Mouse (Mus musculus): Measurements from ENCODE around the gene Chga. TPM values are rescaled to one million over a fixed set of nuclear protein-coding genes. Genes with fewer than 3 reads are reported as not detected.

The Chga gene
- total RNA-seq, 1 experiment from 2014 or later, result not detected

DNA sequence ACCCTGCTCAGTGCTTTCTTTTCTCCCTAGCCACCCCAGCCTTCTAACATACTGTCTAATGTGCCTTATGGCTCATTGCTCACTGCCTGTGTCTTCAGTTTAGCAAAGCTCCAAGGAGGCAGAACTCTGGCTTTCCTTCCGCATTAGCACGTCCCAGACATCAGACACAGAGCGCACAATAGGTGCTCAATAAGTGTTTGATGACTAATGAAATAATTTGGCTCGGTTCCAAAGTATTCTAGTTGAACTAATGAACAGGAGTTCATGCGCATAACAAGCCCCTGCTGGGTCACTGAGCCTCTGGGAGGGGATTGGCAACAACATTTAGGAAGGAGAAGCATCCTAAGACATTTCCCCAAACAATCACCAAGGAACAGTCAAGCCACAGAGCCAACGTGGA lies 2.8 kb upstream of the Chga start:
- no peak for ATAC-seq (ENCODE audit: extremely low read depth, insufficient number of reproducible peaks, low FRiP score, poor library complexity, severe bottlenecking)

DNA sequence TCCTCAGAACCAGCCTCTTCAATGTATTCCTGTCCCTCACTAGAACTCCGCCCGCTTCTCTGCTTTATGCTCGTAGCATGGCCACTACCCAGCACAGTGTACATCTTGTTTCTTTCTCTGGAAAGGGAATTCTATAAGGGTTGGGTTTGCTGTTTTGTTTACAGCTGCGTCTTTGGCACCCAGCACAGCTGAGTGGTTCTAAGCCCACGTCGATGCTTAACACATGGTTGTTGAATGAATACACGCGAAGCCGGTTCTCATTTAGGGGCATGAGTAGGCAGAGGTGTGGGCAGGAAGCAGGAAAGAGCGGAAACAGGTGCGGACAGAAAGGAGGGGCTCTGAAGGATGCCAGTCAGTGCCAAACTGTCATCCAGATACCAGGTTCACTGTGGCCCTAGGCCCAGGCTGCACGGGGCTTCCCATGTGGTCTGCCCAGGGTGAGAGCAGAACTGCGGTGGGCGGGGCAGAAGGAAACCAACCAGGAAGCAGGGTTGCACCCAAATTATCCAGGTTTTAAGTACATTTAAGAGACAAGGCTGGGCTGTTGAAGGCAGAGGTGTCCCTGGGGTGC lies 979 bp upstream of the Chga start:
- ATAC-seq (ENCODE audit: extremely low read depth, insufficient number of reproducible peaks, low FRiP score, poor library complexity, severe bottlenecking), result no peak

DNA sequence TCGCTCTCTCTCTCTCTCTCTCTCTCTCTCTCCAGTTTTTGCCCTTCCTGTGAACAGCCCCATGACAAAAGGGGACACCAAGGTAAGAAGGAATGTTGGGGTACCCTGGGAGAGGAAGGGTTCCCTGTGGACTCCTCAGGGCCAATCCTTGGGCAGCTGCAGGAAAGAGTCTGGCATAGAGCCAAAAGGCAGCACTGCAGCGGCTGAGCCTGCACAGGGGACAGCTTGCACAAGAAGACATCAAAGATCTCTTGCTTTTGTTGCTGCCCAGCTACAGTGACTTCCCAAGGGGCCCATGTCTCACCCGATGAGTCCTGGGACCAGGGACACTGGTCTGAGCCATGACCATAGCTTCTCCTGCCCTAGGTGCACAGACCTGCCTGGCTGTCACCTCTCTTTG lies 1.1 kb downstream of the Chga start:
- no peak for ATAC-seq (ENCODE audit: extremely low read depth, insufficient number of reproducible peaks, low FRiP score, poor library complexity, severe bottlenecking)

DNA sequence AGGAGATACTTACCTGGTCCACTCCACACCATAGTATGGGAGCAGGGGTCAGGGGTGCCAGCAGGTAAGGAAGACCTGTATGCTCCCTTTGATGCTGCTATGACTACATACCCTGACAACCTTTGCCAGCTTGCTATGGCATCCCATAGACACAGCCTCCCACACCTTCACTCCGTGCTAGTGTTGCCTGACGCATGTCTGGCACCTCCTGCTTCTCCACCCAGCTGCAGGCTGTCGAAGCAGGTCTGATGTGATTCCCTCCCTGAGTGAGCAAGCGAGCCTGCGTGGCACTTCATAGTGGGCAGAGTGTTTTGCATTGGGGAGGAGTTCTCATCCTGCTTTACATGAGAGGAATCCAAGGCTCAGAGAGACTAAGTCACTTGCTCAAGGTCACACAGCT lies 2.6 kb downstream of the Chga start:
- ATAC-seq (ENCODE audit: extremely low read depth, insufficient number of reproducible peaks, low FRiP score, poor library complexity, severe bottlenecking), result no peak

DNA sequence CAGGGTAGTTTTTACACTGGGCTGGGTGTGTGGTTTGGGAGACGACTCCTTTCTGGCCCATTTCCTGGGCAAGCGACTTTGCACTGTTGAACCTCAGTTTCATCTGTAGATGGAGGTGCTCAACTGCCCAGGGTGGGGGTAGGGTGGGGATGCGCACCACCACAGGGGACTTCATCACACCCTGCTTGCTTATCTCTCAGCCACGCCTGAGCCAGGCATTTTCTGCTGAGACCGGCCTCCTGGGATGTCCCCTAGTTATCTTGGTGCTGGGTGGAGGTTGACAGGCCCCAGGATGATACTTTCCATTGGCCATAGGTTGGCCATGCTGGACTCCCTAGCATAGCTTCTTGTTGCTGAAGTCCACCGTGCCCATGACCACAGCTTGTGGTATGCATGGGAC lies 10.3 kb downstream of the Chga start:
- ATAC-seq (ENCODE audit: extremely low read depth, insufficient number of reproducible peaks, low FRiP score, poor library complexity, severe bottlenecking), result no peak

DNA sequence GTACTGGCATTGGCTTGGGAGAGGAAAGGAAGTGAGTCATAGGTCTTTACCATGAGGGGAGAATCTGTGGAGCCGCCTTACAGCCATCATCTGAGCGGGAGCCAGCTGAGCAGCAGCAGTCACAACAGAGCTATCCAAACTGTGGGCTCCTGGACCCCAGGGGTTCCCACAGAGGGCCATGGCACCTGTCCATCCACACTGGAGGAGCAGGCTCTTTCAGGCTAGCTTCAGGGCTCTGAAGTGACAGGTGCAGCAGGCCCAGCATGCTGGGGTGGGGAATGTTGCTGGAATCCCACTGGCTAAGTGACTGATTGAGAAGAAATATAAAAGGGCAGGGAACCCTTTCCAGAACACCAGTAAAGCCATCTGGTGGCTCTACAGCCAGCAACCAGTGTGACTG lies 12.2 kb downstream of the Chga start:
- ATAC-seq (ENCODE audit: extremely low read depth, insufficient number of reproducible peaks, low FRiP score, poor library complexity, severe bottlenecking), result no peak

GRCm38 (mm10) chr12:102568219-102568618 lies 13.4 kb downstream of the Chga start:
- ATAC-seq (ENCODE audit: extremely low read depth, insufficient number of reproducible peaks, low FRiP score, poor library complexity, severe bottlenecking), result no peak

GRCm38 (mm10) chr12:102570111-102570510 lies 15.3 kb downstream of the Chga start:
- ATAC-seq (ENCODE audit: extremely low read depth, insufficient number of reproducible peaks, low FRiP score, poor library complexity, severe bottlenecking), result no peak

- no peak for ATAC-seq (ENCODE audit: extremely low read depth, insufficient number of reproducible peaks, low FRiP score, poor library complexity, severe bottlenecking)
These were observed 16.0 kb downstream of the Chga start for GRCm38 (mm10) chr12:102570734-102571133.

- ATAC-seq (ENCODE audit: extremely low read depth, insufficient number of reproducible peaks, low FRiP score, poor library complexity, severe bottlenecking), result no peak
These were observed 16.9 kb downstream of the Chga start for GRCm38 (mm10) chr12:102571666-102572065.

DNA sequence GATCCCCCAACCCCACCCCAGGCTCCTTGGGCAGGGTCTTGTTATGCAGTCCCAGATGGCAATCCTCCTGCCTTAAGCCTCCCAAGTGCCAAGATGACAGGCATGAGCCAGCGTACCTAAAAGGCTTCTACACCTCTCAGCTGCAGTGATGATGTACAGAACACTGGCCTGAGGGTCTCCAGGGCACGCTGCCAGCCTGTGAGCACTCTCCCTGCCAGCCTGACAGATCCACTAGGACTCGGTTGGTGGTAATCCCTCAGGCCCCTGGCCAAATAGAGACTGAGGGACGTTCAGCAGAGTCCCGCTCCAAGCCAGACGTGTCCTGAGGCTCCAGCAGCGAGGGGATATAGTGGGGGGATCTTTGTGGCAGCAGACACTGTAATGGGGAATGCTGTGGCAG lies 18.3 kb downstream of the Chga start:
- no peak for ATAC-seq (ENCODE audit: extremely low read depth, insufficient number of reproducible peaks, low FRiP score, poor library complexity, severe bottlenecking)

DNA sequence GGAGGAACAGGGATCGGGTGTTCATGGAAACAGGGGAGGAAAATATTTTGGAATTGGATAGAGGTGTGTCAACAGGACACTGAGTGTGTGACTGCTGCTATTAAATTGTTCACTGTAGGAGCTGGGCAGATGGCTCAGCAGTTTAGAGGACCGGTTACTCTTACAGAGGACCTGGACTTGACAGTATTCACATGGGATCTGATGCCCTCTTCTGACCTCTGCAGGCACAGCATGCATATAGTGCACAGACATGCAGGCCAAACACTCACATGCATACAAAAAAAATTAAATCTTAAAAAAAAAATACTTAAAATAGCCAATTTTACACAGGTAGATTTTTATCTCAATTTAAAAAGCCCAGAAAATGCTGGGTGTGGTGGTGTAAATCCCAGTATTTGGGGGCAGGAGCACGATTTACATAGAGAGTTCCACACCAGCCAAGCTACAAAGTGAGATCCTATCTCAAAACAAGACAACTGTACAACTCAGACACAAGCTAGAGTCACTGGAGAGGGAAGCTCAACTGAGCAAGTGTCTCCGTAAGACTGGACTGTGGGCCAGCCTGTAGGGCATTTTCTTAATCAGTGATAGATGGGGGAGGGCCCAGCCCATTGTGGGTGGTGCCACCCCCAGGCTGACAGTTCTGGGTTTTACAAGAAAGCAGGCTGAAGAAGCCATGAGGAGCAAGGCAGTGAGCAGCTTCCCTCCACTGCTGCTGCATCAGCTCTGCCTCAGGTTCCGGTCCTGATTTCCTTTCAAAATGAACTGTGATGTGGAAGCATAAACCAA lies 21.0 kb downstream of the Chga start:
- no peak for ATAC-seq (ENCODE audit: extremely low read depth, insufficient number of reproducible peaks, low FRiP score, poor library complexity, severe bottlenecking)

DNA sequence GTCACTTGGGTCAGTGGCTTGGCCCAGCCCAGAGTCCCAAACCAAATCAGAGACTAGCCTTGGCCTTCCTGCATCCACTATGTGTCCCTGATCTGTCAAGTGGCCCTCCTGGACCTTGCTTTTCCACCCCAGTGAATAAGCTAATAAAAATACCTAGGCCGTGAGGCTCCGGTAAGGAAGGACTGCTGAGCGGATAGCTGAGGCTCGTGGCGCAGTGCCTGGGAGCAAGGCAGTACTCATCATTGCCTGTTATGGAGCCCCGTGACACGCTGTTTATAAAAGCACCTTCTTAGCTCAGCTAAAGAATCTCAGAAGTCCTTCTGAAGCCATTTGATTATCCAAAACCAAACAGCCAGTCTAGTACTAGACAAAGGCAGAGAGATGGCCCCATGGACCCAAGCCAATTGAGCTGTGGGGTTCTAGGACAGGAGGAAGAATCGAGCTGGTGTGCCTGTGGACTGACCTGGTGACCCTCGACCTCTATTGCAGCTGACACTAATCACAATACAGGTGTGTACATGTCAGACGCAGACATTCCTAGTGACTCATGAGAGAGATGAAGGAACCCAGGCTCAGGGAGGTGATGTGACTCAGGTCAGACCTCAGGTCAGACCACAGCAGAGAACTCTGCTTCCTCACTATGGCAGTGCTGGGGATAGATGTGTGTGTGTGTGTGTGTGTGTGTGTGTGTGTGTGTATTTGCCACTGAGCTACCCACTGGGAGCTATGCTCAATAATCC lies 22.1 kb downstream of the Chga start:
- no peak for ATAC-seq (ENCODE audit: extremely low read depth, insufficient number of reproducible peaks, low FRiP score, poor library complexity, severe bottlenecking)

DNA sequence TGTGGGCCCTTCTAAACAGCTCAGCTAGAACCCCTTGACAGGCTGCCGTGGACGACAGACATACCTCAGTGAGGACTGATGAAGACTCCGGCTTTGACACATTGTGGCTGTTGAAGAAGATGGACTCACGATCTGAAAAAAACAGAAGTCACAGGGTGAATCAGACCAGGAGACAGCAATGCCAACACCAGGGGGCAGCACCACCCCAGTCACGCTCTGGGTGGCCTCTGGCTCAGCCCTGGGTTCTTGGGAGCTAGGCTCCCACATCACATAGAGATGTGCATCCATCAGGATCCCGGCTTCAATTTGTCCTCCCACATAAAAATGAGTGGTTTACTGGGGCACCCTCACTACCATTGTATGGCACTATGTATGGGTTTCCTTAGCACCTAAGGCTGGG lies 24.3 kb downstream of the Chga start:
- ATAC-seq (ENCODE audit: extremely low read depth, insufficient number of reproducible peaks, low FRiP score, poor library complexity, severe bottlenecking), result no peak

DNA sequence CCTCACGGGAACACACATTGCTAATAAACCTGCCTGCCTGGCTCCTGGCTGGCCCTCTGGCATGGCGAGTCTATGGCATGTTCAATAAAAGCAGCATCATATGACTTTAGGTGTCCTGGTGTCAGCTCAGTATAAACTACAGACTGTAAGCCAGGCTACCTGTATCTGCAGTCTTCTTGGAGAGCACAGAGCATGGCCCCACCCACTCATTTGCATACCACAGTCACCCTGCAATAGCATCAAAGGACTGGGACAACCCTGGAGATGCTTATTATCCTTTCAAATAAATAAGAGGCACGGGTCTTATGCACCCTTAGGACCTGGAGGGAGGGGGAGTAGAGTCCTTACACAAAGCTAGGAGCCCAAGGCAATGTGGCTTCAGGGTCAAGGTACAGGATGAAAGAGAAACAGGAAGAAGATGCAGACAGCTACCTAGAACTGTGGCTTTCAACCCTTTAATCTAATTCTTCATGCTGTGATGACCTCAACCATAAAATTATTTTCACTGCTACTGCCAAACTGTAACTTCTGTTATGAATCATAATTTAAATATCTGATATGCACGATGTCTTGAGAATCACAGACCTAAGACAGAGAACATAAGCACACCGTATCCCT lies 26.9 kb downstream of the Chga start:
- ATAC-seq (ENCODE audit: extremely low read depth, insufficient number of reproducible peaks, low FRiP score, poor library complexity, severe bottlenecking), result no peak

DNA sequence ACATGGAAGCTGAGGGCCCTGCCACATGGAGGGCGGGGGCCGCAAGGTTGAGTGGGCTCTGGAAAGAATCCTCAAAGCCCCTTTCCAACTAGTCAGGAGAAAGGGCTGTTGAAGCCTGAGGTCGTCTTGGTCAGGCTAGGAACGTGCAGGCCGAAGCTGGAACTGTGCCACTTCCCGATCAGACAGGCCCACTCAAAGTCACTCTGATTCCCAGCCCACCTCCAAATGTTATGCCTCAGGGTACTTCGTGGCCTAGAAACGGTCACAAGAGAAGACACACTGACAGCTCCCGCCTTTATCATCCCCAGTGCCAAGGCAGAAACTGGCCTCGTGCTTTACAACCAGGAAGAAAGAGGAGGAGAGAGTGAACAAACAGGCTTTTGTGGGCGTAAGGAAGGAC lies 27.7 kb downstream of the Chga start:
- no peak for ATAC-seq (ENCODE audit: extremely low read depth, insufficient number of reproducible peaks, low FRiP score, poor library complexity, severe bottlenecking)

GRCm38 (mm10) chr12:102585390-102585789 lies 30.6 kb downstream of the Chga start:
- no peak for ATAC-seq (ENCODE audit: extremely low read depth, insufficient number of reproducible peaks, low FRiP score, poor library complexity, severe bottlenecking)

- ATAC-seq (ENCODE audit: extremely low read depth, insufficient number of reproducible peaks, low FRiP score, poor library complexity, severe bottlenecking), result no peak
These were observed 31.6 kb downstream of the Chga start for GRCm38 (mm10) chr12:102586286-102586881.

- ATAC-seq (ENCODE audit: extremely low read depth, insufficient number of reproducible peaks, low FRiP score, poor library complexity, severe bottlenecking), result no peak
These were observed 32.3 kb downstream of the Chga start for GRCm38 (mm10) chr12:102587106-102587505.
